Mouse (Mus musculus) adrenal gland (tissue): ENCODE measurements around the gene Smg5.
"Not testable (repeated sequence)": the region's sequence is repeated elsewhere in the genome, so short reads cannot be mapped to it uniquely, and the experiment has no call there.

Experiments
- intact Hi-C: fragments of 180-260 bp; cut with DNase I; formaldehyde crosslinking; loops from one replicate; pipeline ENCODE4 v1.15.1; 2025

The Smg5 gene

GRCm38 (mm10) chr3:88352907-88353306 lies 16.8 kb downstream of the Smg5 start:
- intact Hi-C loops, result no loop called here

- intact Hi-C loops, result no loop called here
Measured at GRCm38 (mm10) chr3:88354396-88355165, 18.5 kb downstream of the Smg5 start.

DNA sequence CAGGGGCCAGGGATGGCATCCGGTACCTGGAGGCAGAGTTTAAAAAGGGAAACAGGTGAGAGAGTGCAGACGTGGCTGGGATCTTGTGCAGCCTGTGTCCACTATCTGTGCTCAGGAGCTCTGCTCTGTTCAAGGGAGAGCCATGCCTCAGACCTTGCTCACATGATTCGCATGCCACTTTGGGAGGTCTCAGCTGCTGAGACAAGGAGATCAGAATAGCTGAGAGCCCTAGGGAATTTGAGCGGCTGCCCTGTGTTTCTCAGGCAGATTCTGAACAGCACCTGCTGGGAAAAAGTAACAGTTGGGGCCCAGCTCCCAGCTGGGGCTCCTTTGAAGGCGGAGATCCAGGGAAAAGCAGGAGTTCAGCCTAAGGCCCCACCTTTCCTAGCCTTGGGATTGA lies 23.5 kb downstream of the Smg5 start:
- intact Hi-C loops, result no loop called here

- intact Hi-C loops, result no loop called here
Measured at GRCm38 (mm10) chr3:88359989-88360388, 23.9 kb downstream of the Smg5 start.

DNA sequence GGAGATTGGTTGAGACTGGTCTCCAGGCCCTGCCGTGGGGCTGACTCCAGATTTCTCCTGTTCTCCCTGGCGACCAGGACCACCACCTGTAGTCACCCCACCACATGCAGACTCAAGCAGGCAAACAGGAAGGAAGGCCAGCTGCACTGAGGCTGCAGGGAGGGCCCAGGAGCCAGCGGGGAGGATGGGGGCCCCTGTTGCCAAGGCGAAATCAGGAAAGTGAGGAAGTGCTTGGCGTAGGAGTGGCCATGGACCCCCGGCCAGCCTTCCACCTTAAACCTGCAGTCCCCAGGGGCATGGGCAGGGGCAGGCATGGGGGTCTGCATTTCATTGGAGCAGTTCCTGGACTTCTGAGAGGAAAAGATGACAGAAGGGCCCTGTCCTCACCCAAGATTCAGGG lies 25.0 kb downstream of the Smg5 start:
- intact Hi-C loops, result no loop called here

DNA sequence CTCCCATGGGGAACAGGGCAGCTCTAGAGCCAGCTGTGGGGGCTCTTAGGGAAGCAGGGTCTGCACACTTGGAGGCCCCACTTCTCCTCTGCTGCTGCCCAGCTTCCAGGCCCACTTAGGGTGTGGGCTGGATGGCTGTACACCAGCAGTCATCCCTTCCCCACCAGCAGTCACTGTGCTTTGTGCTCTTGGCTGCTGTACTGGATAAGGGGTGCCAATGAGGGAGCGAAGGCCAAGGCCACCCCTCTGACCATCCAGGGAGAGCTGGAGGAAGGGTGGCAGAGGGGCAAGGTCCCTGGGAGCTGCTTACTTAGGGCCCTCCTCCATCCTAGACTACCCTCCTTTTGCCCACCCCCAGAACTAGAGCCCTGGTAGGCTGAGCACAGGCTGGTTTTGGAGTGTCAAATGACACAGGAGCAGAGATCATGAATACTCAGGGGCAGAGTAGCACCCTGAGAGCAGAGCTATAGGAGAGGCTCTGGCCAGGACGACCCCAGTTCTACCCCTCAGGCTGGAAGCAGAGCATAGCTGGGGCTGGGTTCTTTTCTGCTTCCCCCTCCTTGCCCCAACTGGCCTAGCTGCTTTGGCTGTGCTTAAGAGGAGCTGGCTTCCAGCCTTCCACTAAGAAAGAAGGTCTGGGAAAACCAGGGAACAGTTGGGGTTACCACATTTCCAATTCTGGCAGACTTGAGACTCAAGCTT lies 25.7 kb downstream of the Smg5 start:
- intact Hi-C loops, result no loop called here

DNA sequence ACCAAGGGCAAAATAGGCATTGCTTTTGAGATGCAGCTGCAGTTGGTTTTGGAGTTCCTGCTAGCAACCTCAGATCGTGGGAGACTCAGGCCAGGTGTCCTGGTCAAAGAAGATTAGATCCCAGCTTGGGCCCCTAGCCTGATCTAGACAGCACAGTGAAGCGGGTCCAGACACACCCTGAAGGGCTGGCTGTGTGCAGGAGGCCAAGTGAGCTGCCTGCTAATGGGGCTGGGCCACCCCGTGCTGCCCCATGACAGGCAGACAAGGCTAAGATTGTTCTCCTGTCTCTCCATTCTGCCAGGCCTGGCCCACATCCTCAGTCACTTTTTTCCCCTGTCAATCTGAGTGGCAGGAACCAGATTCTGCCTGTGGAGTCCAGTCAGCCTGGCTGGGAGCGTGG lies 27.6 kb downstream of the Smg5 start:
- intact Hi-C loops, result no loop called here

DNA sequence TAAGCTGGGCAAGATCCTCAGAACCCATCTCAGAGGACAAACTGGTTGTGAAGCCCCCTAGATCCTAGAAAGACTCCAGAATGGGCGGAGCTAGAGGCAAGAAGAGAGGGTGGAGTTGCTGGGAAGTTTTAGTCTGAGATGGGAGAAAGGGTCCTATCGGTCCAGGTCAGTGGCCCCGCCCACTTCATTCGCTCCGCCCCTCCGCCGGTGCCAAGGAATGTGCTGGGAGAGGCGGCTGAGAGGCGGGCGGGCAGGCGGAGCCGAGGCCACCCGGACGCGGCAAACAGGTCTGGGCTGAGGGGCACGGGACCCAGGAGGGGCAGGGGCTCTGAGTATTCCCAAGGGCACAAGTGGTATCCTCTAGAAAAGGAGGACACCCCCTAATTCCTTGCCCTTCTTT lies 28.3 kb downstream of the Smg5 start, which contains the start of gene Paqr6:
Gene Paqr6, plus strand, starts transcription at position 248 of the 400 bp plus-strand sequence.
- intact Hi-C loops, result no loop called here

- intact Hi-C loops, result no loop called here
Measured at GRCm38 (mm10) chr3:88365705-88366361, 29.8 kb downstream of the Smg5 start.

GRCm38 (mm10) chr3:88366830-88367428 lies 30.9 kb downstream of the Smg5 start:
- intact Hi-C loops, result not testable (repeated sequence)

DNA sequence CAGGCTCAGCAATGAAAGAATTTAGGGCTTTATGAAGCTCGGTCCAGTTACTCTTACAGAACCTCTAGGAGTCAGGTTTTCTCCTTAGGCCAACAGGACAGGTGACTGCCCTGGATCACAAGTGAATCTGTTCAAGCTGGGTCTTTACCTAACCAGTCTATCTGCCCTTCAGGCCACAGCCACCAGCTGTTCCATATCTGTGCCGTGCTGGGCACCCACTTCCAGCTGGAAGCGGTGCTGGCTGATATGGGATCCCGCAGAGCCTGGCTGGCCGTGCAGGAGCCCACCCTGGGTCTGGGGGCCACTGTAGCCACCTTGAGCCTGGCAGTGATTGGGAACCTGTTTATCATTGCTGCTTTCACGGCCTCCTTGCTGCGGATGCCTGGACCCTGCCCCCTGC lies 31.5 kb downstream of the Smg5 start:
- intact Hi-C loops, result not testable (repeated sequence)

DNA sequence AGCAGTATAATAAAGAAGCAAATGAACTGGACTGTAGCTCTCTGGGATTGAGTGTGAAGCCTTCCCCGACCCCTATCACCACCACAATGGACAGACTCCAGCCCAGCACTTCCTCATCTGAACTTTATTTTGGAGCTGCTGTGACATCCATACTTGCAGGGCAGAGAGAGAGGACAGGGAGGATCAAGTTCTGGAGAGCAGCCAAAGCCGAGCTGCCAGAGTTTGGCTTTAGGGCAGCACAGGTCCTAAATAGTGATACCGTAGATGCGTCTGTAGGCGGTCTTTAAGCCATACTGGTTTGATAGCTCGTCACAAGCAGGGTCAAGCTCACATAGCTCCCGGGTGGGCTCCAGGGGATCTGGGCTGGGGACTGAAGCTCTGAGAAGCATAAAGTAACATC lies 32.5 kb downstream of the Smg5 start:
- intact Hi-C loops, result not testable (repeated sequence)

- intact Hi-C loops, result not testable (repeated sequence)
Measured at GRCm38 (mm10) chr3:88372643-88373042, 36.6 kb downstream of the Smg5 start, which contains the start of gene Bglap3. Bglap3 (minus strand) TSS chr3:88372743.

GRCm38 (mm10) chr3:88375750-88376626 lies 39.9 kb downstream of the Smg5 start:
- intact Hi-C loops, result not testable (repeated sequence)

DNA sequence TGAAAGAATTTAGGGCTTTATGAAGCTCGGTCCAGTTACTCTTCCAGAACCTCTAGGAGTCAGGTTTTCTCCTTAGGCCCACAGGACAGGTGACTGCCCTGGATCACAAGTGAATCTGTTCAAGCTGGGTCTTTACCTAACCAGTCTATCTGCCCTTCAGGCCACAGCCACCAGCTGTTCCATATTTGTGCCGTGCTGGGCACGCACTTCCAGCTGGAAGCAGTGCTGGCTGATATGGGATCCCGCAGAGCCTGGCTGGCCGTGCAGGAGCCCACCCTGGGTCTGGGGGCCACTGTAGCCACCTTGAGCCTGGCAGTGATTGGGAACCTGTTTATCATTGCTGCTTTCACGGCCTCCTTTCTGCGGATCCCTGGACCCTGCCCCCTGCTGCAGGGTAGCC lies 40.6 kb downstream of the Smg5 start:
- intact Hi-C loops, result not testable (repeated sequence)

DNA sequence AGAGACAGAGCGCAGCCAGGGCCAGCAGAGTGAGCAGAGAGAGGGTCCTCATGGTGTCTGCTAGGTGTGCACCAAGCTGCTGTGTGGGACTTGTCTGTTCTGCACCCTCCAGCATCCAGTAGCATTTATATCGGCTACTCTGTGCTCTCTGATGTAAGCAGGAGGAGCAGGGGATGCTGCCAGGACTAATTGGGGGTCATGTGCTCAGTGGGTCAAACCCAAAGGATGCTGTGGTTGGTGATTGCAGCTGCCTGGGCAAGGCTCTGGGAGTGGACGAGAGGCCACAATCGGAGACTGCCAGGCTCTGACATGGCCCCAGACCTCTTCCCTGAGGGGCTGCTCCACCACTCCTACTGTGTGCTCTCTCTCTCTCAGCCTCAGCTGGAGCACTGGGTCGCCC lies 42.5 kb downstream of the Smg5 start, which contains the start of gene Bglap2:
Gene Bglap2, minus strand, starts transcription at position 101 of the 400 bp plus-strand sequence.
- intact Hi-C loops, result not testable (repeated sequence)

DNA sequence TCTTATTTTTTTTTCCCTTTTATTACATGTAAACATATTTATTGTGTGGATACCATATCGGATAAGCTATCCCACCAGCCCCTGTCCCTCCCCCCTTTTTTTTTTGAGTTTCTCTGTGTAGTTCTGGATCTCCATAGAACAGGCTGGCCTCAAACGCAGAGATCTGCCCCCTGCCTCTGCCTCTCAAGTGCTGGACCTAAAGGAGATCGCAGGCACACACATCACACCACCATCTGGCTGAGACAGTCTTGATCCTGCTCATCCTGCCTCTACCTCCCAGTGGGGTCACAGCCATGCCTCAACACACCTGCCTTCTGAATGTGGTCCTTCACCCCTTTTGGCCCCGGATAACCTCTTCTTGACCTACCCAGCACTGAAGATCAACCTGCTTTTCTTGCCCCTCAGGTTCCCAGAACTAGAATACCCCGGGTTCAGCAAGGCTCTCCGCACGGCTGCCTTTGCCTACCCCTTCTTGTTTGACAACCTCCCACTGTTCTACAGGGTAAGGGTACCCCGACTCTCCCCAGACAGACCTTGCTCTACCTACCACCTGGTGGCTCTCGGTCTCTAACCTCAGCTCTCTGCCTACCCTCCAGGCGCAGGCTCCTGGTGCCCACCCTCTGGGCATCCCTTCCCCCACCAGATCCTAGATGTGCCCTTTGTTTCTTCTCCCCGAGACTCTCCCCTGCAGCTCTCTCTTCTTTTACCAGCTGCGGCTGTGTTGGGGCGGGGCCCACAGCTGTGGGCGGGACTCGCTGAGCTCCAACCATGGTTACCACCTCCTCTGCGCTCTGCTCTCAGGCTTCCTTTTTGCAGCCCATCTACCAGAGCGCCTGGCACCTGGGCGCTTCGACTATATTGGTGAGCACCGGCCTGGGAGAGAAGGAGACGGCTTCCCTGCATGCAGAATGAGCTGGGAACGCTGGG lies 45.6 kb downstream of the Smg5 start:
- intact Hi-C loops, result not testable (repeated sequence)

- intact Hi-C loops, result not testable (repeated sequence)
Measured at GRCm38 (mm10) chr3:88382383-88382782, 46.3 kb downstream of the Smg5 start.

- intact Hi-C loops, result no loop called here
Measured at GRCm38 (mm10) chr3:88384364-88384763, 48.3 kb downstream of the Smg5 start, which contains the start of gene Bglap. Bglap (minus strand) TSS chr3:88384464.
